Mouse (Mus musculus): ENCODE data around the gene Mx1.
A peak's percentile ranks its signal among the peaks of the same experiment; 100 is the strongest.

Gene Mx1

GRCm38 (mm10) chr16:97462481-97463181, at the start of gene Mx1:
TSS of gene Mx1 (minus strand) at chr16:97462907.
- peak; percentile 25 for DNase-seq

GRCm38 (mm10) chr16:97512347-97512751, 49.6 kb upstream of the Mx1 start:
- DNase-seq, result no peak

GRCm38 (mm10) chr16:97511495-97511894, 48.8 kb upstream of the Mx1 start:
- no peak for DNase-seq

GRCm38 (mm10) chr16:97510849-97511248, 48.1 kb upstream of the Mx1 start:
- DNase-seq, result peak; percentile 13

- no peak for DNase-seq
Measured at GRCm38 (mm10) chr16:97507783-97508182, 45.1 kb upstream of the Mx1 start.

GRCm38 (mm10) chr16:97504793-97505192, 42.1 kb upstream of the Mx1 start:
- no peak for DNase-seq

GRCm38 (mm10) chr16:97503849-97504248, 41.1 kb upstream of the Mx1 start:
- no peak for DNase-seq

- no peak for DNase-seq
Measured at GRCm38 (mm10) chr16:97500901-97501300, 38.2 kb upstream of the Mx1 start.

GRCm38 (mm10) chr16:97499450-97499849, 36.7 kb upstream of the Mx1 start:
- no peak for DNase-seq

- DNase-seq, result no peak
Measured at GRCm38 (mm10) chr16:97498139-97498538, 35.4 kb upstream of the Mx1 start.

GRCm38 (mm10) chr16:97497682-97498081, 35.0 kb upstream of the Mx1 start:
- no peak for DNase-seq

- no peak for DNase-seq
Measured at GRCm38 (mm10) chr16:97496026-97496425, 33.3 kb upstream of the Mx1 start.

GRCm38 (mm10) chr16:97492369-97492768, 29.7 kb upstream of the Mx1 start:
- DNase-seq, result no peak

GRCm38 (mm10) chr16:97478655-97479054, 15.9 kb upstream of the Mx1 start:
- DNase-seq, result no peak

- no peak for DNase-seq
Measured at GRCm38 (mm10) chr16:97476524-97476923, 13.8 kb upstream of the Mx1 start.

- no peak for DNase-seq
Measured at GRCm38 (mm10) chr16:97475581-97475980, 12.9 kb upstream of the Mx1 start.

- DNase-seq, result no peak
Measured at GRCm38 (mm10) chr16:97474671-97475070, 12.0 kb upstream of the Mx1 start.

GRCm38 (mm10) chr16:97467993-97468791, 5.5 kb upstream of the Mx1 start:
- no peak for DNase-seq

GRCm38 (mm10) chr16:97467472-97467871, 4.8 kb upstream of the Mx1 start:
- no peak for DNase-seq

GRCm38 (mm10) chr16:97466182-97466957, 3.7 kb upstream of the Mx1 start:
- peak; percentile 20 for DNase-seq

- DNase-seq, result no peak
Measured at GRCm38 (mm10) chr16:97461271-97461670, 1.4 kb downstream of the Mx1 start.

GRCm38 (mm10) chr16:97459831-97460230, 2.9 kb downstream of the Mx1 start:
- DNase-seq, result no peak

- no peak for DNase-seq
Measured at GRCm38 (mm10) chr16:97447386-97447785, 15.3 kb downstream of the Mx1 start.
